Comparison of ENCODE assay signal across 15 mouse cellular contexts in the genomic region with DNA sequence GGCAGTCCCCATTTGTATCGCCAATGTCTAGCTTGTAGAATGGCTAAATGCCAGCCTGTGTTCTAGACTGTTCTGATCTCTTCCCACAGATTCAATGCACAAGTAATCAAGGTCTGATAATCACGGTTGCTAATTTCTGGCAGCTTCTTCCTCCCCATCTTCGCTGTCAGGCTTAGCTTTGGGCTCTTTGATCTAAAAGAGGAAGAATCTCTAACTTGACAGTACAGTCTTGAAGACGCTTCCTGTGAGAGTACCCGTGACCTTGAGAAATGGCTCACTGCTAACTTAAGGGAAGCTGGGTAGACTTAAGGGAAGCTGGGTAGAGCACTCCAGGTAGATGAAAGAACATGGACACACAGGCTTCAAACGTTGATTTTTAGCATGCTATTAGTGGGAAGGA. TPM values are rescaled to one million over a fixed set of nuclear protein-coding genes. Genes with fewer than 3 reads are reported as not detected.
DNase-seq lines count a peak whose midpoint lies in the region; ATAC-seq and TF ChIP-seq lines count a peak whose summit lies in the region.
"Had no signal": no experiment of that assay in that cellular context is flagged by ENCODE, and none has a peak within 500 bp of the region (broad histone marks: within the 10 kb centered on the region; RNA-seq: fewer than 3 reads in every experiment).

No protein-coding gene starts in this region.

- H3K9ac ChIP-seq in liver, embryonic 11.5 days (ENCODE audit: low read depth, low read length): no peak overlapping the region
- H3K9ac ChIP-seq in MEL (ENCODE audit: control insufficient read depth, low read depth, low read length, poor library complexity, severe bottlenecking): peak overlapping the region; percentile 51
- H3K9ac ChIP-seq in liver, embryonic 15.5 days: no peak overlapping the region
- 0 out of 2 replicates have a peak overlapping the region, but pooled peaks have one; percentile 23 for H3K9ac ChIP-seq in stomach, postnatal 0 days (ENCODE audit: low read length)
- H3K9ac ChIP-seq: limb, embryonic 15.5 days had no signal

- 38% methylated on average over 6 of the region's 6 CpGs for WGBS in liver, embryonic 11.5 days
- 21% methylated on average over 6 of the region's 6 CpGs for WGBS in liver, embryonic 15.5 days (ENCODE audit: insufficient replicate concordance)
- 61% methylated on average over 6 of the region's 6 CpGs for WGBS in stomach, postnatal 0 days

- peaks cover 7% of the 10 kb centered on the region; the same call in 1 of the 2 replicates for H3K36me3 ChIP-seq in liver, embryonic 11.5 days (ENCODE audit: control insufficient read depth, insufficient read depth, low read length)
- H3K36me3 ChIP-seq in MEL (ENCODE audit: control insufficient read depth in 1 of 2, insufficient read depth in 2 of 2, low read length in 2 of 2): peaks cover 0 to 10% of the 10 kb centered on the region in 2 experiments; a peak in 2 of 4 replicates
- H3K36me3 ChIP-seq in liver, embryonic 15.5 days (replicated peaks): peaks cover 12% of the 10 kb centered on the region
- no peaks in the 10 kb centered on the region for H3K36me3 ChIP-seq in stomach, postnatal 0 days (ENCODE audit: control insufficient read depth, insufficient read depth, low read length)

- TF ChIP-seq POLR2A in MEL (IDR thresholded peaks at IDR 0.05; ENCODE audit: control insufficient read depth in 1 of 2, insufficient read depth in 1 of 2, low read depth in 1 of 2, low read length in 2 of 2, poor library complexity in 1 of 2): peak in 1 of 2 experiments; percentile 38; a peak in 1 of 4 replicates

- TF ChIP-seq EP300 in MEL (IDR thresholded peaks at IDR 0.05; ENCODE audit: low read depth in 1 of 2, low read length in 2 of 2): peak in 1 of 2 experiments; percentile 49; a peak in 3 of 4 replicates
- no peak for TF ChIP-seq EP300 in stomach, postnatal 0 days (optimal IDR thresholded peaks at IDR 0.05)

- DNase-seq in liver, embryonic 11.5 days (ENCODE audit: low spot score): no peak
- DNase-seq in liver (no peak), MEL (ENCODE audit: low read depth, low spot score) (peak; percentile 85)
- DNase-seq in stomach, postnatal 0 days (ENCODE audit: low spot score): no peak
- no peak for DNase-seq in embryo, embryonic 10.5 days (ENCODE audit: low spot score)
- no peak for DNase-seq in left cerebral cortex, postnatal 25 days (ENCODE audit: low spot score in 2 of 2)
- DNase-seq: adrenal gland, postnatal 14 days; heart, adult 11 months; heart, postnatal 14 days; kidney, postnatal 25 days; lung, postnatal 14 days had no signal

- TF ChIP-seq RAD21 in MEL (IDR thresholded peaks at IDR 0.05; ENCODE audit: low read depth, low read length): no peak

- H3K79me2 ChIP-seq in MEL (ENCODE audit: control insufficient read depth, insufficient read depth, low read length, poor library complexity): peaks cover 10% of the 10 kb centered on the region

- no peak overlapping the region for H3K27ac ChIP-seq in liver, embryonic 11.5 days (ENCODE audit: low read depth, low read length)
- peak overlapping the region; percentile 58 for H3K27ac ChIP-seq in MEL (ENCODE audit: control insufficient read depth, low read depth, low read length)
- no peak overlapping the region for H3K27ac ChIP-seq in liver, embryonic 15.5 days (replicated peaks)
- H3K27ac ChIP-seq in stomach, postnatal 0 days (replicated peaks): no peak overlapping the region
- H3K27ac ChIP-seq: embryonic facial prominence, embryonic 10.5 days; limb, embryonic 15.5 days had no signal

- H3K27me3 ChIP-seq in liver, embryonic 11.5 days (replicated peaks; ENCODE audit: control insufficient read depth, insufficient read depth, low read length): peaks cover 3% of the 10 kb centered on the region
- H3K27me3 ChIP-seq in MEL (ENCODE audit: control insufficient read depth in 1 of 2, insufficient read depth in 2 of 2, low read length in 2 of 2): no peaks in the 10 kb centered on the region
- peaks cover 19% of the 10 kb centered on the region for H3K27me3 ChIP-seq in liver, embryonic 15.5 days
- H3K27me3 ChIP-seq in stomach, postnatal 0 days (ENCODE audit: control insufficient read depth, insufficient read depth, low read length): no peaks in the 10 kb centered on the region
- H3K27me3 ChIP-seq: limb, embryonic 15.5 days had no signal

- ATAC-seq in liver, embryonic 11.5 days (replicated peaks; ENCODE audit: low FRiP score): no peak
- no peak for ATAC-seq in liver, embryonic 15.5 days (ENCODE audit: insufficient read depth)
- no peak for ATAC-seq in stomach, postnatal 0 days (ENCODE audit: low FRiP score, low TSS enrichment)
- ATAC-seq in erythroid progenitor cell, adult 5-6 weeks (replicated peaks; ENCODE audit: low FRiP score, poor library complexity, severe bottlenecking): no peak

- TF ChIP-seq CTCF in MEL (IDR thresholded peaks at IDR 0.05 in 2 of 3, conservative IDR thresholded peaks at IDR 0.05 in 1 of 3; ENCODE audit: control insufficient read depth in 1 of 3, insufficient read depth in 1 of 3, low read depth in 2 of 3, low read length in 3 of 3, poor library complexity in 1 of 3, severe bottlenecking in 1 of 3): no peak
- TF ChIP-seq CTCF in stomach, postnatal 0 days (IDR thresholded peaks at IDR 0.05; ENCODE audit: low read depth): no peak

- H3K4me1 ChIP-seq in liver, embryonic 11.5 days (replicated peaks; ENCODE audit: control insufficient read depth, insufficient read depth, low read length): peaks cover 10% of the 10 kb centered on the region
- H3K4me1 ChIP-seq in MEL (ENCODE audit: control insufficient read depth in 1 of 2, insufficient read depth in 2 of 2, low read length in 2 of 2): peaks cover 3 to 10% of the 10 kb centered on the region in 2 experiments; a peak in 3 of 4 replicates
- peaks cover 22% of the 10 kb centered on the region for H3K4me1 ChIP-seq in liver, embryonic 15.5 days (replicated peaks)
- 0 out of 2 replicates have a peak, but pooled peaks cover 3% of the 10 kb centered on the region for H3K4me1 ChIP-seq in stomach, postnatal 0 days (replicated peaks; ENCODE audit: control insufficient read depth, insufficient read depth)

- H3K9me3 ChIP-seq in liver, embryonic 11.5 days (ENCODE audit: control insufficient read depth, low read length): no peaks in the 10 kb centered on the region
- H3K9me3 ChIP-seq in MEL (replicated peaks; ENCODE audit: insufficient read depth, low read length): no peaks in the 10 kb centered on the region
- H3K9me3 ChIP-seq in liver, embryonic 15.5 days (replicated peaks): no peaks in the 10 kb centered on the region
- H3K9me3 ChIP-seq in stomach, postnatal 0 days (ENCODE audit: control insufficient read depth, low read length): no peaks in the 10 kb centered on the region
- H3K9me3 ChIP-seq: embryonic facial prominence, embryonic 10.5 days; limb, embryonic 15.5 days had no signal

- intact Hi-C loops in left cerebral cortex, postnatal 25 days (cut with DNase I): loop anchor here (10.0 kb wide), 1 partner anchor 688 kb away; a partner anchor contains a TSS

- H3K4me3 ChIP-seq in liver, embryonic 11.5 days (ENCODE audit: low read depth, low read length): no peak overlapping the region
- peak overlapping the region; percentile 39 to 45 for H3K4me3 ChIP-seq in MEL (ENCODE audit: control insufficient read depth in 1 of 2, insufficient read depth in 1 of 2, low read depth in 2 of 2, low read length in 2 of 2)
- no peak overlapping the region for H3K4me3 ChIP-seq in liver, embryonic 15.5 days (replicated peaks)
- no peak overlapping the region for H3K4me3 ChIP-seq in stomach, postnatal 0 days (ENCODE audit: low read depth, low read length)
- H3K4me3 ChIP-seq: limb, embryonic 15.5 days had no signal

- H3K4me2 ChIP-seq in liver, embryonic 11.5 days: peak overlapping the region; percentile 48; the same call in 1 of the 2 replicates
- H3K4me2 ChIP-seq in liver, embryonic 15.5 days: peak overlapping the region; percentile 88; the same call in 1 of the 2 replicates
- no peak overlapping the region for H3K4me2 ChIP-seq in stomach, postnatal 0 days (replicated peaks; ENCODE audit: low read depth)
- H3K4me2 ChIP-seq: limb, embryonic 15.5 days had no signal

TF ChIP-seq in MEL, 35 proteins besides CTCF, POLR2A, EP300 and RAD21 (continues in another document):
- peak; percentile 95 for TF ChIP-seq RCOR1 (IDR thresholded peaks at IDR 0.05; ENCODE audit: low read depth, low read length)
- TF ChIP-seq NELFE (IDR thresholded peaks at IDR 0.05; ENCODE audit: low read depth, low read length): peak; percentile 55
- TF ChIP-seq ELF1 (IDR thresholded peaks at IDR 0.05; ENCODE audit: low read depth, low read length): no peak
- no peak for TF ChIP-seq MAZ (IDR thresholded peaks at IDR 0.05; ENCODE audit: low read depth, low read length)
- no peak for TF ChIP-seq USF2 (IDR thresholded peaks at IDR 0.05; ENCODE audit: borderline replicate concordance in 1 of 2, insufficient read depth in 1 of 2, low read depth in 1 of 2, low read length in 2 of 2)
- no peak for TF ChIP-seq ZNF384 (IDR thresholded peaks at IDR 0.05; ENCODE audit: low read depth, low read length)
- peak; percentile 53; the same call in 1 of the 2 replicates for TF ChIP-seq ETS1 (IDR thresholded peaks at IDR 0.05; ENCODE audit: low read depth, low read length)
- 0 out of 2 replicates have a peak, but pooled peaks have one; percentile 24 for TF ChIP-seq ZMIZ1 (IDR thresholded peaks at IDR 0.05; ENCODE audit: low read depth, low read length)
- no peak for TF ChIP-seq CHD2 (IDR thresholded peaks at IDR 0.05; ENCODE audit: low read length)
- TF ChIP-seq ZKSCAN1 (IDR thresholded peaks at IDR 0.05; ENCODE audit: low read depth, low read length): no peak
- TF ChIP-seq TAL1 (IDR thresholded peaks at IDR 0.05; ENCODE audit: low read length): no peak
- peak; percentile 66 for TF ChIP-seq MXI1 (IDR thresholded peaks at IDR 0.05; ENCODE audit: low read depth, low read length)
- 0 out of 2 replicates have a peak, but pooled peaks have one; percentile 50 for TF ChIP-seq MYC (IDR thresholded peaks at IDR 0.05; ENCODE audit: low read depth, low read length)
- TF ChIP-seq CHD1 (IDR thresholded peaks at IDR 0.05; ENCODE audit: low read depth, low read length): no peak
- no peak for TF ChIP-seq NRF1 (IDR thresholded peaks at IDR 0.05; ENCODE audit: insufficient read depth, low read depth, low read length, poor library complexity, severe bottlenecking)

RNA-seq across cellular contexts. Expression of a gene that starts 0.9 kb away (rescaled TPM):
- 56.5 and 56.9 TPM in 2 replicates for polyA plus RNA-seq in liver, embryonic 11.5 days (2014; fragmentation: Nextera tagmentation; extraction: Ambion mirVana)
- 38.4 and 48.3 TPM in 2 replicates for total RNA-seq in MEL (2012; rRNA removed)
- 10 to 100 TPM in 1 of 2 experiments, not detected in 1; 60.1 TPM for polyA plus RNA-seq in MEL (2012; ENCODE audit: insufficient read depth in 1 of 2, insufficient read length in 2 of 2, low read depth in 1 of 2, low replicate concordance in 2 of 2, missing spikeins in 1 of 2)
- polyA plus RNA-seq in liver, embryonic 15.5 days (2015; fragmentation: Nextera tagmentation; extraction: Ambion mirVana): 26.2 and 27.1 TPM in 2 replicates
- 37.7 and 41.1 TPM in 2 replicates for polyA plus RNA-seq in stomach, postnatal 0 days (2015; fragmentation: Nextera tagmentation; extraction: Ambion mirVana)
- total RNA-seq in left cerebral cortex, postnatal 25 days (2021): 10 to 100 TPM; 55.2 to 55.3 TPM
- total RNA-seq in erythroid progenitor cell, adult 5-6 weeks (2015; ENCODE audit: low replicate concordance): 3.8 and 4.0 TPM in 2 replicates
- total RNA-seq in erythroid progenitor cell, adult 5-6 weeks (2017; ENCODE audit: low replicate concordance): 7.1 and 11.1 TPM in 2 replicates

Comparison
In these comparisons a context has a peak if more than half of its experiments do, and no peak if none do; other contexts are left out.
1. H3K4me3 ChIP-seq: peak in MEL (2 of 2); none in liver, embryonic 11.5 days (single experiment), liver, embryonic 15.5 days (single experiment) and stomach, postnatal 0 days (single experiment).
2. H3K9ac ChIP-seq: peak in MEL (single experiment) and stomach, postnatal 0 days (single experiment); none in liver, embryonic 11.5 days (single experiment) and liver, embryonic 15.5 days (single experiment).